Mouse (Mus musculus): ENCODE data around the gene Gm28845. TPM values are rescaled to one million over a fixed set of nuclear protein-coding genes. Genes with fewer than 3 reads are reported as not detected.

Gm28845 gene
- polyA plus RNA-seq (2014; fragmentation: Illumina TruSeq; extraction: RNeasy Lipid Tissue Mini Kit (QIAGEN cat#74804); ENCODE audit: low read depth, low replicate concordance): not detected

GRCm38 (mm10) chr1:65119438-65119837 is at the start of gene Gm28845:
TSS of gene Gm28845 (minus strand) at chr1:65119558.

GRCm38 (mm10) chr1:65122574-65123372 is 3.4 kb upstream of the Gm28845 start, which contains the start of gene D630023F18Rik:
TSS of gene D630023F18Rik (minus strand) at chr1:65123214.

GRCm38 (mm10) chr1:65103273-65103672 is 16.1 kb downstream of the Gm28845 start, which contains the start of gene Cryga:
TSS of gene Cryga (minus strand) at chr1:65103373.

GRCm38 (mm10) chr1:65082188-65082587 is 37.2 kb downstream of the Gm28845 start, which contains the start of gene Crygb:
TSS of gene Crygb (minus strand) at chr1:65082288.

GRCm38 (mm10) chr1:65073589-65073988 is 45.8 kb downstream of the Gm28845 start, which contains the start of gene Crygc:
TSS of gene Crygc (minus strand) at chr1:65073689.

GRCm38 (mm10) chr1:65063352-65063751 is 56.0 kb downstream of the Gm28845 start, which contains the start of gene Crygd:
TSS of gene Crygd (minus strand) at chr1:65063452.

GRCm38 (mm10) chr1:65050952-65051351 is 68.4 kb downstream of the Gm28845 start, which contains the start of gene Cryge:
TSS of gene Cryge (minus strand) at chr1:65051149.

Other genes with a start within 250 kb of the Gm28845 start
- 0.69 TPM for gene Plekhm3, start 162.7 kb downstream of the Gm28845 start, polyA plus RNA-seq (2014; fragmentation: Illumina TruSeq; extraction: RNeasy Lipid Tissue Mini Kit (QIAGEN cat#74804); ENCODE audit: low read depth, low replicate concordance)
- not detected for gene Akr1cl, start 86.8 kb downstream of the Gm28845 start, polyA plus RNA-seq (2014; fragmentation: Illumina TruSeq; extraction: RNeasy Lipid Tissue Mini Kit (QIAGEN cat#74804); ENCODE audit: low read depth, low replicate concordance)
- not detected for gene Cryge, start 68.4 kb downstream of the Gm28845 start, polyA plus RNA-seq (2014; fragmentation: Illumina TruSeq; extraction: RNeasy Lipid Tissue Mini Kit (QIAGEN cat#74804); ENCODE audit: low read depth, low replicate concordance)
- gene Crygd, start 56.1 kb downstream of the Gm28845 start, polyA plus RNA-seq (2014; fragmentation: Illumina TruSeq; extraction: RNeasy Lipid Tissue Mini Kit (QIAGEN cat#74804); ENCODE audit: low read depth, low replicate concordance): not detected
- not detected for gene Crygc, start 45.9 kb downstream of the Gm28845 start, polyA plus RNA-seq (2014; fragmentation: Illumina TruSeq; extraction: RNeasy Lipid Tissue Mini Kit (QIAGEN cat#74804); ENCODE audit: low read depth, low replicate concordance)
- gene Crygb, start 37.3 kb downstream of the Gm28845 start, polyA plus RNA-seq (2014; fragmentation: Illumina TruSeq; extraction: RNeasy Lipid Tissue Mini Kit (QIAGEN cat#74804); ENCODE audit: low read depth, low replicate concordance): not detected
- gene Cryga, start 16.2 kb downstream of the Gm28845 start, polyA plus RNA-seq (2014; fragmentation: Illumina TruSeq; extraction: RNeasy Lipid Tissue Mini Kit (QIAGEN cat#74804); ENCODE audit: low read depth, low replicate concordance): not detected
- not detected for gene D630023F18Rik, start 3.7 kb upstream of the Gm28845 start, polyA plus RNA-seq (2014; fragmentation: Illumina TruSeq; extraction: RNeasy Lipid Tissue Mini Kit (QIAGEN cat#74804); ENCODE audit: low read depth, low replicate concordance)
- 795 TPM for gene Idh1, start 66.9 kb upstream of the Gm28845 start, polyA plus RNA-seq (2014; fragmentation: Illumina TruSeq; extraction: RNeasy Lipid Tissue Mini Kit (QIAGEN cat#74804); ENCODE audit: low read depth, low replicate concordance)
- gene Pikfyve, start 67.1 kb upstream of the Gm28845 start, polyA plus RNA-seq (2014; fragmentation: Illumina TruSeq; extraction: RNeasy Lipid Tissue Mini Kit (QIAGEN cat#74804); ENCODE audit: low read depth, low replicate concordance): 8.8 TPM
- not detected for gene Pth2r, start 162.5 kb upstream of the Gm28845 start, polyA plus RNA-seq (2014; fragmentation: Illumina TruSeq; extraction: RNeasy Lipid Tissue Mini Kit (QIAGEN cat#74804); ENCODE audit: low read depth, low replicate concordance)

Data from liver, adult 10 weeks (tissue).